Mouse (Mus musculus): ENCODE results near the gene Ccn6.
A peak's percentile ranks its signal among the peaks of the same experiment; 100 is the strongest.
"Not testable (repeated sequence)": the region's sequence is repeated elsewhere in the genome, so short reads cannot be mapped to it uniquely, and the experiment has no call there.

The Ccn6 gene

GRCm38 (mm10) chr10:39163694-39164093 is at the start of gene Ccn6:
Gene Ccn6, minus strand, starts transcription at chr10:39163794.
- no peak for DNase-seq (ENCODE audit: low spot score in 2 of 2)

- no peak for DNase-seq (ENCODE audit: low spot score in 2 of 2)
Measured at GRCm38 (mm10) chr10:39210031-39210430, 46.4 kb upstream of the Ccn6 start.

- peak in 1 of 2 experiments; percentile 8 for DNase-seq (ENCODE audit: low spot score in 2 of 2)
Measured at GRCm38 (mm10) chr10:39209161-39210025, 45.8 kb upstream of the Ccn6 start.

- DNase-seq (ENCODE audit: low spot score in 2 of 2) = no peak
Measured at GRCm38 (mm10) chr10:39208712-39209111, 45.1 kb upstream of the Ccn6 start.

- DNase-seq (ENCODE audit: low spot score in 2 of 2) = no peak
Measured at GRCm38 (mm10) chr10:39207310-39207855, 43.8 kb upstream of the Ccn6 start.

GRCm38 (mm10) chr10:39202490-39202889 is 38.9 kb upstream of the Ccn6 start:
- DNase-seq (ENCODE audit: low spot score in 2 of 2) = no peak

- not testable (repeated sequence) for DNase-seq (ENCODE audit: low spot score in 2 of 2)
Measured at GRCm38 (mm10) chr10:39198216-39198615, 34.6 kb upstream of the Ccn6 start.

- no peak for DNase-seq (ENCODE audit: low spot score in 2 of 2)
Measured at GRCm38 (mm10) chr10:39192673-39193072, 29.1 kb upstream of the Ccn6 start.

- DNase-seq (ENCODE audit: low spot score in 2 of 2) = no peak
Measured at GRCm38 (mm10) chr10:39185545-39185906, 21.9 kb upstream of the Ccn6 start.

GRCm38 (mm10) chr10:39184864-39185544 is 21.4 kb upstream of the Ccn6 start:
- peak in 1 of 2 experiments; percentile 64 for DNase-seq (ENCODE audit: low spot score in 2 of 2)

- no peak for DNase-seq (ENCODE audit: low spot score in 2 of 2)
Measured at GRCm38 (mm10) chr10:39176981-39177380, 13.4 kb upstream of the Ccn6 start.

GRCm38 (mm10) chr10:39173077-39173476 is 9.5 kb upstream of the Ccn6 start:
- no peak for DNase-seq (ENCODE audit: low spot score in 2 of 2)

- no peak for DNase-seq (ENCODE audit: low spot score in 2 of 2)
Measured at GRCm38 (mm10) chr10:39172540-39172931, 8.9 kb upstream of the Ccn6 start.

- peak; percentile 87 to 96 for DNase-seq (ENCODE audit: low spot score in 2 of 2)
Measured at GRCm38 (mm10) chr10:39171603-39172539, 8.3 kb upstream of the Ccn6 start.

GRCm38 (mm10) chr10:39171134-39171533 is 7.5 kb upstream of the Ccn6 start:
- DNase-seq (ENCODE audit: low spot score in 2 of 2) = peak; percentile 84 to 95

GRCm38 (mm10) chr10:39170706-39171105 is 7.1 kb upstream of the Ccn6 start:
- no peak for DNase-seq (ENCODE audit: low spot score in 2 of 2)

- DNase-seq (ENCODE audit: low spot score in 2 of 2) = peak in 1 of 2 experiments; percentile 83
Measured at GRCm38 (mm10) chr10:39170181-39170580, 6.6 kb upstream of the Ccn6 start.

- DNase-seq (ENCODE audit: low spot score in 2 of 2) = no peak
Measured at GRCm38 (mm10) chr10:39169642-39170041, 6.0 kb upstream of the Ccn6 start.

GRCm38 (mm10) chr10:39167611-39168010 is 4.0 kb upstream of the Ccn6 start:
- DNase-seq (ENCODE audit: low spot score in 2 of 2) = no peak

- peak in 1 of 2 experiments; percentile 56 for DNase-seq (ENCODE audit: low spot score in 2 of 2)
Measured at GRCm38 (mm10) chr10:39165632-39166115, 2.1 kb upstream of the Ccn6 start.

Data from left cerebral cortex, adult 9 months (tissue).